Mouse (Mus musculus): ENCODE measurements around the gene Acbd4. TPM values are rescaled to one million over a fixed set of nuclear protein-coding genes. Genes with fewer than 3 reads are reported as not detected.

Acbd4 gene
- polyA plus RNA-seq, 1 experiment from 2014 or later = 36.6 TPM

- H3K27me3 ChIP-seq (ENCODE audit: insufficient read depth, low read length) = no peaks in the 10 kb centered on the region
- no peak for TF ChIP-seq CTCF (IDR thresholded peaks at IDR 0.05; ENCODE audit: low read depth)
- peak overlapping the region; percentile 55 for H3K4me3 ChIP-seq (replicated peaks; ENCODE audit: low read depth, low read length)
- DNase-seq (ENCODE audit: low spot score) (peak; percentile 50), ATAC-seq (replicated peaks; ENCODE audit: low FRiP score, low read depth) (peak; percentile 23; the same call in 1 of the 2 replicates)
- no peaks in the 10 kb centered on the region for H3K36me3 ChIP-seq (ENCODE audit: insufficient read depth, low read length)
- H3K9me3 ChIP-seq (replicated peaks; ENCODE audit: low read length) = no peaks in the 10 kb centered on the region
- peaks cover 23% of the 10 kb centered on the region; the same call in 1 of the 2 replicates for H3K4me1 ChIP-seq (replicated peaks; ENCODE audit: insufficient read depth, low read length)
- H3K4me2 ChIP-seq (ENCODE audit: low read length) = peak overlapping the region; percentile 92
- 2% methylated on average over 30 of the region's 30 CpGs for WGBS
- no peak overlapping the region; the same call in 1 of the 2 replicates for H3K27ac ChIP-seq
- H3K9ac ChIP-seq (ENCODE audit: low read depth, low read length) = peak overlapping the region; percentile 58
Measured at GRCm38 (mm10) chr11:103101866-103102501, 502 bp downstream of the Acbd4 start.

- Histone ChIP-seq H3K9me3 (replicated peaks; ENCODE audit: low read length) (no peaks in the 10 kb centered on the region), H3K9ac (ENCODE audit: low read depth, low read length) (peak overlapping the region; percentile 10; the same call in 1 of the 2 replicates), H3K36me3 (ENCODE audit: insufficient read depth, low read length) (no peaks in the 10 kb centered on the region), H3K4me2 (ENCODE audit: low read length) (peak overlapping the region; percentile 92), H3K4me3 (replicated peaks; ENCODE audit: low read depth, low read length) (peak overlapping the region; percentile 55), H3K27me3 (ENCODE audit: insufficient read depth, low read length) (no peaks in the 10 kb centered on the region), H3K4me1 (replicated peaks; ENCODE audit: insufficient read depth, low read length) (peaks cover 16% of the 10 kb centered on the region; the same call in 1 of the 2 replicates), H3K27ac (no peak overlapping the region)
- ATAC-seq (replicated peaks; ENCODE audit: low FRiP score, low read depth) (peak; percentile 88), DNase-seq (ENCODE audit: low spot score) (peak; percentile 99)
- WGBS = 1% methylated on average over 35 of the region's 35 CpGs
- TF ChIP-seq CTCF (IDR thresholded peaks at IDR 0.05; ENCODE audit: low read depth) = peak; percentile 100
Measured at GRCm38 (mm10) chr11:103102725-103103349, 1.4 kb downstream of the Acbd4 start.

- no peak for ATAC-seq (replicated peaks; ENCODE audit: low FRiP score, low read depth)
- Histone ChIP-seq H3K4me2 (ENCODE audit: low read length) (peak overlapping the region; percentile 92), H3K36me3 (ENCODE audit: insufficient read depth, low read length) (no peaks in the 10 kb centered on the region), H3K9me3 (replicated peaks; ENCODE audit: low read length) (no peaks in the 10 kb centered on the region), H3K9ac (ENCODE audit: low read depth, low read length) (0 out of 2 replicates have a peak overlapping the region, but pooled peaks have one; percentile 10), H3K27ac (no peak overlapping the region), H3K4me3 (replicated peaks; ENCODE audit: low read depth, low read length) (0 out of 2 replicates have a peak overlapping the region, but pooled peaks have one; percentile 42), H3K27me3 (ENCODE audit: insufficient read depth, low read length) (no peaks in the 10 kb centered on the region), H3K4me1 (replicated peaks; ENCODE audit: insufficient read depth, low read length) (peaks cover 16% of the 10 kb centered on the region; the same call in 1 of the 2 replicates)
- no peak for DNase-seq (ENCODE audit: low spot score)
- 54% methylated on average over 8 of the region's 8 CpGs for WGBS
- TF ChIP-seq CTCF (IDR thresholded peaks at IDR 0.05; ENCODE audit: low read depth) = no peak
Measured at GRCm38 (mm10) chr11:103103621-103104020, 2.1 kb downstream of the Acbd4 start.

GRCm38 (mm10) chr11:103104469-103104868 lies 3.0 kb downstream of the Acbd4 start:
- Histone ChIP-seq H3K4me3 (replicated peaks; ENCODE audit: low read depth, low read length) (no peak overlapping the region), H3K27me3 (ENCODE audit: insufficient read depth, low read length) (no peaks in the 10 kb centered on the region), H3K36me3 (ENCODE audit: insufficient read depth, low read length) (no peaks in the 10 kb centered on the region), H3K9me3 (replicated peaks; ENCODE audit: low read length) (no peaks in the 10 kb centered on the region), H3K4me2 (ENCODE audit: low read length) (no peak overlapping the region), H3K9ac (ENCODE audit: low read depth, low read length) (no peak overlapping the region), H3K4me1 (replicated peaks; ENCODE audit: insufficient read depth, low read length) (peaks cover 16% of the 10 kb centered on the region; the same call in 1 of the 2 replicates), H3K27ac (peak overlapping the region; percentile 75)
- DNase-seq (ENCODE audit: low spot score) (no peak), ATAC-seq (replicated peaks; ENCODE audit: low FRiP score, low read depth) (no peak)
- TF ChIP-seq CTCF (IDR thresholded peaks at IDR 0.05; ENCODE audit: low read depth) = no peak
- WGBS = 78% methylated on average over 7 of the region's 7 CpGs

GRCm38 (mm10) chr11:103105180-103105725 lies 3.8 kb downstream of the Acbd4 start:
- DNase-seq (ENCODE audit: low spot score) (no peak), ATAC-seq (replicated peaks; ENCODE audit: low FRiP score, low read depth) (no peak; the same call in 1 of the 2 replicates)
- Histone ChIP-seq H3K27ac (peak overlapping the region; percentile 75), H3K9me3 (replicated peaks; ENCODE audit: low read length) (no peaks in the 10 kb centered on the region), H3K36me3 (ENCODE audit: insufficient read depth, low read length) (no peaks in the 10 kb centered on the region), H3K4me3 (replicated peaks; ENCODE audit: low read depth, low read length) (no peak overlapping the region), H3K4me1 (replicated peaks; ENCODE audit: insufficient read depth, low read length) (peaks cover 12% of the 10 kb centered on the region; the same call in 1 of the 2 replicates), H3K9ac (ENCODE audit: low read depth, low read length) (no peak overlapping the region), H3K27me3 (ENCODE audit: insufficient read depth, low read length) (no peaks in the 10 kb centered on the region), H3K4me2 (ENCODE audit: low read length) (no peak overlapping the region)
- 44% methylated on average over 14 of the region's 14 CpGs for WGBS
- TF ChIP-seq CTCF (IDR thresholded peaks at IDR 0.05; ENCODE audit: low read depth) = 0 out of 2 replicates have a peak, but pooled peaks have one; percentile 8

- Histone ChIP-seq H3K36me3 (ENCODE audit: insufficient read depth, low read length) (no peaks in the 10 kb centered on the region), H3K27ac (peak overlapping the region; percentile 75), H3K9ac (ENCODE audit: low read depth, low read length) (no peak overlapping the region), H3K4me2 (ENCODE audit: low read length) (no peak overlapping the region), H3K9me3 (replicated peaks; ENCODE audit: low read length) (no peaks in the 10 kb centered on the region), H3K4me3 (replicated peaks; ENCODE audit: low read depth, low read length) (no peak overlapping the region), H3K4me1 (replicated peaks; ENCODE audit: insufficient read depth, low read length) (peaks cover 10% of the 10 kb centered on the region; the same call in 1 of the 2 replicates), H3K27me3 (ENCODE audit: insufficient read depth, low read length) (no peaks in the 10 kb centered on the region)
- no peak for DNase-seq (ENCODE audit: low spot score)
- 77% methylated on average over 6 of the region's 6 CpGs for WGBS
- TF ChIP-seq CTCF (IDR thresholded peaks at IDR 0.05; ENCODE audit: low read depth) = no peak
- no peak for ATAC-seq (replicated peaks; ENCODE audit: low FRiP score, low read depth)
Measured at GRCm38 (mm10) chr11:103105810-103106209, 4.3 kb downstream of the Acbd4 start.

Measured in kidney, postnatal 0 days (tissue).